Mouse (Mus musculus) cerebellum, adult 2 months (tissue): ENCODE measurements at regions not wholly inside any gene's neighbourhood (a gene's known extent, or its start where the extent isn't known, plus 50 kb on each side); places are given as distances from the start of the nearest gene placed in this dataset.

Source experiments
- CTCF ChIP-seq: fragments of 200-500 bp; IDR thresholded peaks from 2 replicates; pipeline ENCODE4 v1.5.1; 2011; ENCODE audit warnings: low read depth, mild to moderate bottlenecking, control low read depth, low read length, moderate library complexity, borderline replicate concordance; ENCODE audit not compliant: insufficient read depth
- POLR2A ChIP-seq: fragments of 200-500 bp; IDR thresholded peaks from 2 replicates; pipeline ENCODE4 v1.6.1; 2011; ENCODE audit warnings: low read length, control low read depth, borderline replicate concordance; ENCODE audit not compliant: insufficient read depth

DNA sequence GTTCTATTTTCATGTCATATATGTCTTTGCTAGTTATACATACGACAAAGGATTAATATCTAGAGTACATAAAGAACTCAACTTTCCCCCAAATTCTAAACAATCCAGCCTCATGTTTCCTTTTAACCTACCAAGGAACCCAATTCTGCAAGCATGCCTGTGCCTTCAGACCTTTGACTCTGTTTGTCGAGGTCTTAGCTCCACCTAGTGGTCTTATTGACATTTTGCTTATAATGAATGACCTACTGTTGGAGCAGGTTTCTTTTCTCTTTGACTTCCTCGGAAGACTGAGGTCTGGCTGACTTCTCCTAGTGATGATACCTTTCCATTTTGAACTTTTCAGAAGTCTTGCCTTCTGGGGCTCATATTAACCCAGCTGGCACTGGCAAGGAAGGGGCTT lies 82.7 kb upstream of the Hao2 start:
- TF ChIP-seq CTCF (no peak; the same call in 1 of the 2 replicates), POLR2A (no peak)
